Mouse (Mus musculus) cortical plate, adult 2 months (tissue): ENCODE data around the gene Epb41l4b. TPM values are rescaled to one million over a fixed set of nuclear protein-coding genes. Genes with fewer than 3 reads are reported as not detected.

Experiments
- H3K27ac ChIP-seq: fragments of 200-500 bp; 2 replicates; pipeline ENCODE4 v1.5.1; 2012; ENCODE audit warnings: low read length, control low read depth, inconsistent platforms; ENCODE audit not compliant: insufficient read depth
- H3K4me1 ChIP-seq: fragments of 200-500 bp; 2 replicates; pipeline ENCODE4 v1.6.1; 2011; ENCODE audit warnings: low read length; ENCODE audit not compliant: control insufficient read depth, insufficient read depth
- H3K4me3 ChIP-seq: fragments of 200-500 bp; 2 replicates; pipeline ENCODE4 v1.5.1; 2011; ENCODE audit warnings: mild to moderate bottlenecking, low read length, control low read depth; ENCODE audit not compliant: insufficient read depth
- CTCF ChIP-seq: fragments of 200-500 bp; IDR thresholded peaks from 2 replicates; pipeline ENCODE4 v1.5.1; 2011; ENCODE audit warnings: mild to moderate bottlenecking, control low read depth, low read length; ENCODE audit not compliant: insufficient read depth; ENCODE audit errors: extremely low read depth
- POLR2A ChIP-seq: fragments of 200-500 bp; IDR thresholded peaks from 2 replicates; pipeline ENCODE4 v1.6.1; 2011; ENCODE audit warnings: mild to moderate bottlenecking, low read length, control low read depth; ENCODE audit not compliant: insufficient read depth; ENCODE audit errors: extremely low read depth
- polyA plus RNA-seq: library from polyadenylated mRNA; depleted of rRNA; stranded (reverse); fragments of >200 nt; gene quantifications from 2 replicates; pipeline ENCODE4 v1.2.3, GENCODE M21; 2012

Epb41l4b gene
- polyA plus RNA-seq, 1 experiment: 17.7 TPM

- Histone ChIP-seq H3K4me1 (peaks cover 5% of the 10 kb centered on the region; the same call in 1 of the 2 replicates), H3K27ac (no peak overlapping the region), H3K4me3 (no peak overlapping the region)
- TF ChIP-seq CTCF (no peak), POLR2A (no peak)
These were observed 5.2 kb downstream of the Epb41l4b start for GRCm38 (mm10) chr4:57138093-57138440.

- peaks cover 8% of the 10 kb centered on the region; the same call in 1 of the 2 replicates for H3K4me1 ChIP-seq
- no peak overlapping the region for H3K27ac ChIP-seq
- H3K4me3 ChIP-seq: no peak overlapping the region
- TF ChIP-seq POLR2A (no peak), CTCF (no peak)
These were observed 5.7 kb downstream of the Epb41l4b start for GRCm38 (mm10) chr4:57137371-57138092.

- Histone ChIP-seq H3K4me3 (no peak overlapping the region), H3K4me1 (peaks cover 8% of the 10 kb centered on the region; the same call in 1 of the 2 replicates), H3K27ac (no peak overlapping the region)
- TF ChIP-seq CTCF (no peak), POLR2A (no peak)
These were observed 7.8 kb downstream of the Epb41l4b start for GRCm38 (mm10) chr4:57135431-57135830.

- Histone ChIP-seq H3K4me1 (peaks cover 7% of the 10 kb centered on the region; the same call in 1 of the 2 replicates), H3K4me3 (no peak overlapping the region), H3K27ac (no peak overlapping the region)
- no peak for TF ChIP-seq POLR2A
- no peak for TF ChIP-seq CTCF
These were observed 8.7 kb downstream of the Epb41l4b start for GRCm38 (mm10) chr4:57134554-57134953.

GRCm38 (mm10) chr4:57131839-57132238, 11.4 kb downstream of the Epb41l4b start:
- Histone ChIP-seq H3K4me3 (no peak overlapping the region), H3K27ac (no peak overlapping the region), H3K4me1 (peaks cover 6% of the 10 kb centered on the region)
- TF ChIP-seq POLR2A (no peak), CTCF (no peak)

- TF ChIP-seq CTCF (no peak), POLR2A (no peak)
- H3K4me1 ChIP-seq: peaks cover 4% of the 10 kb centered on the region
- no peak overlapping the region for H3K4me3 ChIP-seq
- H3K27ac ChIP-seq: no peak overlapping the region
These were observed 13.3 kb downstream of the Epb41l4b start for GRCm38 (mm10) chr4:57129718-57130515.

GRCm38 (mm10) chr4:57123003-57123402, 20.2 kb downstream of the Epb41l4b start:
- no peaks in the 10 kb centered on the region for H3K4me1 ChIP-seq
- no peak overlapping the region for H3K27ac ChIP-seq
- TF ChIP-seq POLR2A: no peak
- no peak for TF ChIP-seq CTCF
- no peak overlapping the region for H3K4me3 ChIP-seq

GRCm38 (mm10) chr4:57122166-57122565, 21.1 kb downstream of the Epb41l4b start:
- no peak for TF ChIP-seq CTCF
- no peak for TF ChIP-seq POLR2A

GRCm38 (mm10) chr4:57120563-57120962, 22.7 kb downstream of the Epb41l4b start:
- peak; percentile 40 for TF ChIP-seq CTCF
- no peak for TF ChIP-seq POLR2A
- Histone ChIP-seq H3K4me3 (no peak overlapping the region), H3K27ac (no peak overlapping the region), H3K4me1 (no peaks in the 10 kb centered on the region)

More at GRCm38 (mm10) chr4:57122166-57122565, 21.1 kb downstream of the Epb41l4b start:
- Histone ChIP-seq H3K27ac (no peak overlapping the region), H3K4me1 (no peaks in the 10 kb centered on the region), H3K4me3 (no peak overlapping the region)
